Mouse (Mus musculus): ENCODE results near the gene Fbln2. TPM values are rescaled to one million over a fixed set of nuclear protein-coding genes. Genes with fewer than 3 reads are reported as not detected.
"Not testable (repeated sequence)": the region's sequence is repeated elsewhere in the genome, so short reads cannot be mapped to it uniquely, and the experiment has no call there.

The Fbln2 gene
- total RNA-seq (2015): not detected in 2 replicates
- not detected in 2 replicates for total RNA-seq (2017)

GRCm38 (mm10) chr6:91212155-91212554 lies at the start of gene Fbln2:
Fbln2 (plus strand) TSS chr6:91212455.
- ATAC-seq (ENCODE audit: poor library complexity, severe bottlenecking): not testable (repeated sequence)

- peak; percentile 55 for ATAC-seq (ENCODE audit: poor library complexity, severe bottlenecking)
Observed at GRCm38 (mm10) chr6:91163195-91163911, 48.9 kb upstream of the Fbln2 start.

DNA sequence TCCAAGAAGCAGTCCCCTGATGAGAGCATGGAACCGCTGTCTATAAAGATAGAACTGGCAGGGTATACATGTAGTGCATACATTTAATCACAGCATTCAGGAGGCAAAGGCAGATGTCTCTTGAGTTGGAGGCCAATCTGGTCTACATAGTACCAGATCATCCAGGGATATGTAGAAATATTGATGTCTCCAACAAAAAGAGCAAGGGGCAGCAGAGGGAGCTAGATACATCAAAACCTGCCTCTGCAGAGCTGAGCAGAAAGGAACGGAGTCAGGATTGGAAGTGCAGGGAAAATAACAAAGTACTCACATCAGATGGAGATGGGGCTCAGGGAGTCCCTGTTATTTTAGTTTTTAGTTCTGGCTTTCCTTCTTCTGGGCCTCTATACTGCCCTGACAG lies 47.7 kb upstream of the Fbln2 start:
- no peak for ATAC-seq (ENCODE audit: poor library complexity, severe bottlenecking)

DNA sequence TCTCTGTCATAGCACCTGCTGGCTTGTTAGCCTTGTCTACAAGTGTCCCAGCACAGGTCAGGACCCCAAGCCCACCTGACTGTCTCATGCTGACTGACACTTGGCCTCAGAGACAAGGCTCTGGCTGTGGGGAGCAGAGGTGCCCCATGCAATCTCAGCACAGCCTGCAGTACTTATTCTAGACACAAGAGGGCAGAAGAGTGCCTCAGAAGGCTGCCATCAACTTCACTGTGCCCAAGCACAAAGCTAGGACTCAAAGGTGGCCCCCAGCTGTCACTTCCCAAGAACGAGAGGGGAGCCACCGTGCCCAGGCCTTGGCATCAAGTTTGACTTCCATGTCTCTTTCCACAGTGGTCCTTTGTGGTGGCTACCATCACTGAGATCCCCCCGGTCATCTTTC lies 47.0 kb upstream of the Fbln2 start:
- peak; percentile 86 for ATAC-seq (ENCODE audit: poor library complexity, severe bottlenecking)

- ATAC-seq (ENCODE audit: poor library complexity, severe bottlenecking): no peak
Observed at GRCm38 (mm10) chr6:91167828-91168227, 44.4 kb upstream of the Fbln2 start.

- no peak for ATAC-seq (ENCODE audit: poor library complexity, severe bottlenecking)
Observed at GRCm38 (mm10) chr6:91169129-91169528, 43.1 kb upstream of the Fbln2 start.

GRCm38 (mm10) chr6:91171396-91171895 lies 40.8 kb upstream of the Fbln2 start:
- ATAC-seq (ENCODE audit: poor library complexity, severe bottlenecking): no peak

- ATAC-seq (ENCODE audit: poor library complexity, severe bottlenecking): no peak
Observed at GRCm38 (mm10) chr6:91172381-91172780, 39.9 kb upstream of the Fbln2 start.

DNA sequence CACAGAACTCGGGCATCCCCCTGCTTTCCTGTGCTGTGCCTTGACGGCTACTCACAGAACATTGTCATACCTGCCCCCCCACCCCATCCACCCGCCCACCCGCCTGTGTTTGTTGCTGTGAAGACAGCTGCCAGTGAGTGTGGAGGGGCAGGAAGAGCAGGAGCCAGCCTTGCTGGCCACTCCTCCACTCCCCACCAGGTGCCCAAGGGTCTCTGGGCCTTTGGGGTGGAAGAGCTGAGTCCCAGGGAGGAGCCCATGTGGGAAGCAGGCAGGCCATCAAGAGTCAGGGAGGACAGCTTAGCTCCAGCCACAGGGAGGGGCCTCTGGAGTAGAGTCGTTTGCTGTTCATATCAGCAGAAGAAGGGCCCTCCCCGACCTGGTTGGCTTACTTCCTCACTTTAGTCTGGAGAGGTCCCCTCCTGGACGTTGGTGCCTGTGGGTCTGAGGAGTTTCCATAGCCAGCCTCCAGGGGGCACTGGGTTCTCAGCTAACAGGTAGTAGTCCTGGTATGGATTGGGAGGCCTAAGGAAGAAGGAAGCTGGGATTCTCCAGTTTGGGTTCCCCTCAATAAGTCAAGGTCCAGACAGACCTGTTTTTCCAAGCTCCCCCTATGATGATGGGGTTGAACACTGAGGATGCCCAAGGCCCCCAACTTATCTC lies 38.9 kb upstream of the Fbln2 start:
- peak; percentile 38; the same call in 1 of the 2 replicates for ATAC-seq (ENCODE audit: poor library complexity, severe bottlenecking)

DNA sequence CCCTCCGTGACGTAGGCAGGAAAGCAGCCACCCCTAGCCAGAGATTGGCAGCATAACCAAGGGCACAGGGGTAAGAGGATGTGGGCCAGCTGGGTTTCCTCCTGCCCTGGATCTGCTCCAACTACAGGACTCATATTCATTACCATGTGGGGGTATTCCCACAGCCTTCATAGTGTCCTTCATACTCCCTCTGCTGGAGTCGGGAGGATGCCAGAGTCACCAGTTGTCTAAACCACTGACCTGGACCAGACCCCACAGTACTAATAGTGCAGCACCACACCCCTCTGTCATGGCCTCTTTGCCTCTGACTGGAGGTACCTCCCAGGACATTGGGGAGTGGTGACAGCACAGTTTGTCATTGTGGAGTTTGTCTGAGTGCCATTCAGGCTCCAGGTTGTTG lies 38.0 kb upstream of the Fbln2 start:
- ATAC-seq (ENCODE audit: poor library complexity, severe bottlenecking): no peak

DNA sequence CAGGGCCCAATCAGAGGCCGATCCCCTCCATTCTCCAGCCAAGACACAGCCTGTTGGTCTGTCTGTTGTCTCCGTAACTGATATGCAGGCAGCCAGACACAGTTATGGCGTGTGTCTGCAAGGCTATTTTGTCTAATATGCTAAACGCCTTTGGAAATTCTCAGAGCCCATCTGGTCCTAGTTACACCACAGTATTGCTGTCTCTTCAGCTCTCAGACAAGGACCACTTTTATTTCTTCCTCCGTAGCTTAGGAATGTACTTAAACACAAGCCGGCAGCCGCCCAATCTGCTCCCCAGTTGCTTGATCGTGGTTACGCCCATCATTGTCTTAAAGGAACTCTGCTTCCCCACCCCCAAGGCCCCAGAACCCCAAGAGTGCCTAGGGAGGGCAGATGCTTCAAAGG lies 31.5 kb upstream of the Fbln2 start:
- ATAC-seq (ENCODE audit: poor library complexity, severe bottlenecking): no peak

DNA sequence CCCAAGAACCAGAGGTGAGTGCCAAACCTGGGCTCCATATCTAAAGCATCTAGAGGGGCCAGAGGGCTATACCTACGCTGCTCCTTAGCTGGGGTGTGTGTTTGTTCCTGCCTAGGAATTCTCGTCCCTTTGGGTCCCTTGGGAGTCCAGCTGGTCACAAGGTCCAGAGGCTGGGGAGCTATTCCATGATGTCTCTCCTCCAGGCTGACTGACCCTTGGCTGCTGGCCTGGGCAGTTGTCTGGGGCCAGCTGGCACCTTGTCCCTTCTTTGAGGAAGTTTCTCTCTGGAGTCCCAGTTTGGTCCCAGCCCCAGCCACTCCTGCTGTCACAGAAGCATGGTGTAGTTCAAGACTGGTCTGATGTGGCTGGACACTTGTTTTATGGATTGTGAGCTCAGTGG lies 30.9 kb upstream of the Fbln2 start:
- ATAC-seq (ENCODE audit: poor library complexity, severe bottlenecking): no peak

- ATAC-seq (ENCODE audit: poor library complexity, severe bottlenecking): no peak
Observed at GRCm38 (mm10) chr6:91182075-91182490, 30.2 kb upstream of the Fbln2 start.

GRCm38 (mm10) chr6:91183041-91183440 lies 29.2 kb upstream of the Fbln2 start:
- ATAC-seq (ENCODE audit: poor library complexity, severe bottlenecking): no peak

DNA sequence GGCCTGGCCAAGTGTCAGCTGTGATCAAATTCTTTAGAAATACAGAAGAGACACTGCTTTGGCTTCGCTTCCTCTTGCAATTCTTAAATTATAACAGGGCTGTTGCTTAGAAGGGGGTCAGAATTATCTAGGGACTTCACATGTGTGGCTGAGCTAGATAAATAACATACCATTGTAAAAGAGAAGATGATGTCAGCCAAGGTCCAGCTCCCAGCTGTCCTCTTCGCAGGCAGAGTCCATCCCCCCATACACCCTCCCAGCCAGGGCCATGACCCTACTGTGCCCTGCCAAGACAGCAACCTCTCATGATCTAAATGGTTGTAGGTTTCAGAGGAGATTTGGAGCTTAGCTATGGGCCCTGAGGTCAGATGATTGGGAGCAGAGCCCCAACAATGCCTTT lies 28.3 kb upstream of the Fbln2 start:
- ATAC-seq (ENCODE audit: poor library complexity, severe bottlenecking): no peak

DNA sequence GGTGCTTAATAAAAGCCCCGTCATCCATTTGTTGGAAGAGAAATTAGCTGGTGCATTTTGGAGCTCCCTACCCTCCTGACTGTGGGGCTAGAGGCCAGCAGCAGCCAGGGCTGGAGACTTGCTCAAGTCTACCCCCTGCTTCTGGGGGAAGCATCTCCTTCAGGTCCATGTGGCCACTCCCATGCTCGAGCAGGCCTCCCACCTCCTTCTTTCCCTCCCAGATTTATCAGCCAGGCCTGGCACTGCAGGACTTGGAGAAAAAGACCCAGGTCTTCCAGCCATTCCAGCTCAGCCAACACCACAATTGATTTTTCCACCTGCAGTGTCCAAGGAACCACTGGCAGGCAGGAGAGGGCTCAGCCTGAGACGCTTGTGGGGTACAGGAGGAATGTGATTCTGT lies 27.5 kb upstream of the Fbln2 start:
- ATAC-seq (ENCODE audit: poor library complexity, severe bottlenecking): no peak

DNA sequence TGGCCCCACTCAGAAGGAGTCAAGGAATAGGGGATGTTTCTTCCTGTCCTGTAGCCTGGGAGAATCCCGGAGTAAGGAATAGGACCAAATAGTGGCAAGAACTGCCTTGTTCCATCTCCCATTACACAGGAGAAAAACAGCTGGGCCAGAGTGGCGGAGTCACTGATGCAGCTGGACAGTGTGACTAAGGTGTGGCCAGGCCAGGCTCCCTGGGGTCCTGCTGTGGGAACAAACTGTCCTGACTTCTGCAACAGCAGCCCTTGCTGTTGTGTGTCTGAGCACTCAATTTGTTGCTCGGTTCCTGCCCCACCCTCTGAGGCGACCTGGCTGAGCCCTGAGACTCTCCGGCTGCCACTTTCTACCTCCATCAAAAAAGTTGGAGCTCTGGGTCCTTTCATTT lies 26.8 kb upstream of the Fbln2 start:
- ATAC-seq (ENCODE audit: poor library complexity, severe bottlenecking): no peak

DNA sequence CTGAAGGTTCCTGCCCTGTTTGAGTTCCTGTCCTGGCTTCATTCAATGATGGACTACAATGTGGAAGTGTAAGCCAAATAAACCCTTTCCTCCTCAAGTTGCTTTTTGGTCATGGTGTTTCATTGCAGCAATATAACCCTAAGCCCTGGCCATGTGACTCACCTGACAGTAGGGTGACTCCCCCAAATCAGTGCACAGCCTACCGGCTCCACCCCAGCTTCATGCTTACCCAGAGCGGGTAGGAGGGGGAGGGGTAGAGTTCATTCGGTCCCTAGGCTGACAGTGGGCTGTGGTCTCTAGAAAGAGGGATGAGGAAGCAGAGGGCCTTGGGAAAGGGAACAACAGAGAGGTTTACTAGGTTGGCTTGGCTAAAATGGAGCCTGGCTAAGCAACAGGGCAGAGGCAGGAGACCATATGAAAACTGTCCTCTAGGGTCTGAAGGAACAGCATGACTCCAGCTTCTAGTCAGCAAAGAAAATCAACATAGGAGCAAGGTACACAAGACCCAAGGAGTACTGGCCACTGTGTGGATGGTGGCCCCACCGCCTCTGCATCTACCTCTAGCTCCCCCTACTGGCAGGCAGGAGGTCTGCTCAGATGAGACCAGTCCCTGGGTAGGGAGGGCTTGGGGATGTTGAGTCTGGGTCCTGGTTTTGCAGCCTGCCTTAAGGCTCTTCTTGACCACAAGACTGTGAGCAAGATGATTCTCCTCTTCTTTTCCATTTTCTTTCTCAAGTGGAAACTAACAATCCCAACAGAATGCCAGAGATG lies 25.9 kb upstream of the Fbln2 start:
- ATAC-seq (ENCODE audit: poor library complexity, severe bottlenecking): peak; percentile 71

DNA sequence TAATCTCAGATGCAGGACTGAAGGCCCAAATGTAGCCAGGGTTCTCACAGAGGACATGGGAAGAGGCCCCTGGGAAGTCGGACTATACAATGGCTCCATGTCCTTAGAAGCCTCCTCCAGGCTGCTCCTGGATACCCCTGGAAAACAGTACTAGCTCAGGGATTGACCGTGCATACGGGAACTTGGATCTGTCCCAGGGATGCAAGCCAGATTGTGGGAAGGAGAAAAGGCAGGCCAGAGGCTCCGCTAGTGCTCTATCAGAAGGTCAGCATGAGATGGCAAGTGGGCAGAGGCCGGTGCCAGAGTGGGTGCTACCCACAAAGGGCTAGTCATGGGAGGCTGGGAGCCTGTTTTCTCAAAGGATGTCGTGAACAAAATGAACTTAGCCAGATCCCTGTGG lies 25.3 kb upstream of the Fbln2 start:
- ATAC-seq (ENCODE audit: poor library complexity, severe bottlenecking): no peak

- no peak for ATAC-seq (ENCODE audit: poor library complexity, severe bottlenecking)
Observed at GRCm38 (mm10) chr6:91187871-91188270, 24.4 kb upstream of the Fbln2 start.

GRCm38 (mm10) chr6:91189971-91190370 lies 22.3 kb upstream of the Fbln2 start:
- no peak for ATAC-seq (ENCODE audit: poor library complexity, severe bottlenecking)

DNA sequence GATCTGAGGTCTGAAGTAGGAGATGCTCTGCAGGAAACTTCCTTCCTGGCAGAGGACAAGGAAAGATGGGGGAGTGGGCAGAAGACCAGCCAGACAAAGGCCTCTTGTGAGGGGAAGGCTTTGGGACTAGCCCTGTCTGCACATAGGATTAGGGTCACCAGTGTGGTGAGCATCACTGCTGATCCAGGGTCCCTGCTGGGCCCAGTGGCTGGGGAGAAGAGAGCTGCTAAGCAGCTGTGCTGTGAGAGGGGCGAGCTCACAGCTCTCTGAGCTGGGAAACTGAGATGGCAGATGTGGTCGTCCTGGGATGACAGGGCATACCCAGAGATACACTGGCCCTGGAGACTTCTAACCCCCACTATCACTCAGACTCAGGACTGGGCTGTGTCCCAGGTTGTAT lies 20.8 kb upstream of the Fbln2 start:
- ATAC-seq (ENCODE audit: poor library complexity, severe bottlenecking): no peak

Measured in megakaryocyte, adult 5-6 weeks (primary cell).